Mouse (Mus musculus): ENCODE data around the gene Zfp825. TPM values are rescaled to one million over a fixed set of nuclear protein-coding genes. Genes with fewer than 3 reads are reported as not detected.

The Zfp825 gene
- total RNA-seq, 2 experiments from 2014 or later: 6.0 to 6.4 TPM

Other genes starting within 250 kb of the Zfp825 start
- under 1 TPM; 0.81 to 0.99 TPM for gene Ahrr, start 201.7 kb downstream of the Zfp825 start, total RNA-seq (2021)
- 10 to 100 TPM; 71.3 to 73.2 TPM for gene Pdcd6, start 176.4 kb downstream of the Zfp825 start, total RNA-seq (2021)
- 100 to 1,000 TPM; 225 to 226 TPM for gene Sdha, start 143.7 kb downstream of the Zfp825 start, total RNA-seq (2021)
- gene Ccdc127, start 143.7 kb downstream of the Zfp825 start, total RNA-seq (2021): 10 to 100 TPM; 59.8 to 60.5 TPM
- gene Lrrc14b, start 130.0 kb downstream of the Zfp825 start, total RNA-seq (2021): not detected
- gene Zfp72, start 103.2 kb downstream of the Zfp825 start, total RNA-seq (2021): 1 to 10 TPM; 4.4 to 5.9 TPM
- 100 to 1,000 TPM; 405 to 447 TPM for gene Ftl1-ps1, start 94.3 kb downstream of the Zfp825 start, total RNA-seq (2021)
- gene Erap1, start 145.6 kb upstream of the Zfp825 start, total RNA-seq (2021): 10 to 100 TPM in 1 of 2 experiments, 1 to 10 TPM in 1; 9.9 to 10.5 TPM

All from left cerebral cortex, postnatal 10 days (tissue).